Mouse (Mus musculus) ovary, adult 18-20 months (tissue): ENCODE data around the gene Nat10.

ENCODE experiments used
- DNase-seq: peaks from one replicate; pipeline ENCODE4 v3.0.0; 2022; ENCODE audit warnings: low spot score, mixed read lengths

The Nat10 gene

GRCm38 (mm10) chr2:103760906-103761716 lies at the start of gene Nat10:
Gene Nat10, minus strand, starts transcription at chr2:103761270.
- peak; percentile 96 for DNase-seq

DNA sequence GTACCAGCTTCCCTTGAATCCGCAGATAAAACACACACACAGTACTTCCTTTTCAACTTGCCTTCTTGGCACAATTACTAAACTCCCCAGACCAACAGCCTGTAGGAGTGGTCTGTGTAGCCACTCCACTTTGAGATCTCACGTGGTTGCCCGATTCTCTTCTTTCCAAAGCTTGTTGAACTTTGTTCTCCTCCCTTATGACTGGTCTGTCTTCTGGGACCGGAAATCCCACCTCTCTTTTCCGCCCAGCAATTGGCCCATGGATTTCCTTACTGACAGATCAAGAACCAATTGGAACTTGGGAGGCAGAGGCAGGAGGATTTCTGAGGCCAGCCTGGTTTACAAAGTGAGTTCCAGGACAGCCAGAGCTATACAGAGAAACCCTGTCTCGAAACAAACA lies 49.3 kb upstream of the Nat10 start:
- DNase-seq, result no peak

- no peak for DNase-seq
These were observed 47.4 kb upstream of the Nat10 start for GRCm38 (mm10) chr2:103808466-103808865.

DNA sequence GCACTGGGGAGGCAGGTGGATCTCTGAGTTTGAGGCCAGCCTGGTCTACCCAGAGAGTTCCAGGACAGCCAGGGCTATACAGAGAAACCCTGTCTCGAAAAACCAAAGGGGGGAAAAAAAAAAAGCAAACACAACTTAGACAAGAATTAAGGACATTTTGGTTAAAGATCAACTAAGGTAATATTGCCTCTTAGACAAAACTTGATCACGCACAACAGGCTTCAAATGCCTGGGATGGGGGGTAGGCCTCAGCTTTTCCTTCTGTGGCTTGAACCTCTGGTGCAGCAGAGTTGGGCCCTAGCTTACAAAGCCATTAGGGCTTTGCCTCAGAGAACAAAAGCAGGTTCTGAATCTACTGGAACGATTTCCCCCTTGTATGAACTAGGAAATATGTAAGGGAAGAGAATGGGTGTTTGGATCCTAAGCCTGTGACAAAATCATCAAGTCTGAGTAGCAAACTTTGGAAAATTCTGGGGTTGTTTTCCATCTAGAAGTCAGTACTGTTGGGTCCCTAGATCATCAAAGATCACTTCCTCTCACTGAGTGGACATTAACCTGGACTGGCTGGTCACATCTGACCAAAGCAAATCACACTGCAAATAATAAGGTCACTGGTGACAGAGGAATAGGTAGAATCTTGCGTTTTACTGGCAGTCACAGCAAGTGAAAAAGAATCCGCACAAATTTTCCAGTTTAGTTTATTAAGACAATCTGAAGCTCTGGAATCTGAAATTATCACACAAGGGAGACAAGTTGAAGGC lies 42.9 kb upstream of the Nat10 start:
- DNase-seq, result no peak

- no peak for DNase-seq
These were observed 41.4 kb upstream of the Nat10 start for GRCm38 (mm10) chr2:103802422-103802821.

DNA sequence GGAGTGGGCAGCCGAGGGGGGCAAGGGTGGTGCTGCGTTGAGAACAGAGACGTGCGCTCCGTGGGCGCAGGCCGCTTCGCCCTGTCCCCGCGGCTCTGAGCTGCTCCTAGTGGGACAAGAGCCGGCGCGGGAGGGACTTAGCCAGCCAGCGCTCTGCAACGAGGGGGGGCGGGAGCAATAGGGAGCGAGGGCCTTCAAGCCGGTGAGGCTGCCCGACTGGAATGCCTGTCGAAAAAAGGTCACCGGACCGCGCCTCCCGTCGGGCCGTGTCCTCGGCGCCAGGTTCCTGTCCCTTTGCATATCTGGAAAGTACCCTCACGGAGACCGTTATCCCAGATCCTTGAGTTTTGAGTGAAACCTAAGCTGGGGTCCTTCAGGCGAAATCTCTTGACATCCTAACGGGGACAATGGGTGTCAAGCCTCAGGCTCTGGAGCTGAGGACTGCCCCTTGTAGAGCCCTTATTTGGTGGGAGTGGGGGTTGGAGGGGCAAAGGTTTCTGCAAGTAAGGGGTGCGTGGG lies 36.5 kb upstream of the Nat10 start, which contains the start of gene Caprin1:
Caprin1 (minus strand) TSS at position 159 of the 519 bp plus-strand sequence.
- DNase-seq, result peak; percentile 90

- peak; percentile 75 for DNase-seq
These were observed 35.9 kb upstream of the Nat10 start for GRCm38 (mm10) chr2:103796861-103797466.

- peak; percentile 36 for DNase-seq
These were observed 35.3 kb upstream of the Nat10 start for GRCm38 (mm10) chr2:103796211-103796860.

- DNase-seq, result peak; percentile 73
These were observed 34.8 kb upstream of the Nat10 start for GRCm38 (mm10) chr2:103795843-103796210.

DNA sequence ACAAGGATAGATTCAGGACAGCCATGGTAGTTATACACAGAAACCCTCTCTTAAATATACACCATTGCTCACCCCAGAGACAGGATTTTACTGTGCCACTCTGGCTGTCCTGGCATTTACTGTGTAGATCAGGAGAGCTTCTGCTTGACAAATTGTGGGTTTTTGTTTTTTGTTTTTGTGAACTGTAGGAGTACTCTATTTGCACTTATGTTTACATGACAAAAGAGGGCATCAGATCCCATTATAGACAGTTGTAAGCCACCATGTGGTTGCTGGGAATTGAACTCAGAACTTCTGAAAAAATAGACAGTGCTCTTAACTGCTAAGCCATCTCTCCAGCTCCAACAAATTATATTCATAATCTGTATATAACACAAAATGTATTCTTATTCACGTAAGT lies 30.9 kb upstream of the Nat10 start:
- no peak for DNase-seq

- no peak for DNase-seq
These were observed 24.7 kb upstream of the Nat10 start for GRCm38 (mm10) chr2:103785735-103786134.

DNA sequence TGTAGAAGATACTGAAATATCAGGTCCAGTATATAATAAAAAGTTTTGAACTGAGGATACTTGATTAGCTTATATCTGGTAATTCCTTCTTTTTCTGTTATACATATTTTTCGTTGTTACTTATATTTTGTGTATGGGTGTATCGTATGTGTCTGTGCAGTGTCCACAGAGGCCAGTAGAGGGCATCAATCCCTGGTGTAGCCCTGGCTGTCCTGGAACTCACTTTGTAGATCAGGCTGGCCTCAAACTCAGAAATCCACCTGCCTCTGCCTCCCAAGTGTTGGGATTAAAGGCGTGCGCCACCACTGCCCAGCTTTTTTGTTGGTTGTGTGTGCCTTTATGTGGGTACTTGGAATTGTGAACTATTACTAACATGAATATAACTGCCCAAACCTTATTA lies 23.6 kb upstream of the Nat10 start:
- no peak for DNase-seq

GRCm38 (mm10) chr2:103762492-103762891 lies 1.4 kb upstream of the Nat10 start:
- DNase-seq, result no peak

DNA sequence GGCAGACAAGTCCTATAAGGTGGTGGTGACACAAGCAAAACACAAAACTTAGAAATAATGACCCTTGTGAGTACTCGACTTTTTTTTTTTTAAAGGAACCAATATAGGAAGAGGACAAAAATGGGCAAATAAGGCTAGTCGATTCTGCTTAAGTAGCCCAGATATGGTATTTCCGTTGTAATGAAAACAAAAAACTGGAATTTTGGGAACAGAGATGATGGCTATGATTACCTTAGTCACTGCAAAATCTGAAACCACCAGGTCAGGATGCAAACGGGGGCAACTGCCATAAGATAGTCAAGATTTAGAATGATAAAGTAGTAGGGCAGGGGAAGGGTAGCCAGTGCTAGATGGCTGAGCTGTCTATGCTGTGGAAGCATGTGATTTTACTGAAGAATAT lies 923 bp upstream of the Nat10 start:
- no peak for DNase-seq

DNA sequence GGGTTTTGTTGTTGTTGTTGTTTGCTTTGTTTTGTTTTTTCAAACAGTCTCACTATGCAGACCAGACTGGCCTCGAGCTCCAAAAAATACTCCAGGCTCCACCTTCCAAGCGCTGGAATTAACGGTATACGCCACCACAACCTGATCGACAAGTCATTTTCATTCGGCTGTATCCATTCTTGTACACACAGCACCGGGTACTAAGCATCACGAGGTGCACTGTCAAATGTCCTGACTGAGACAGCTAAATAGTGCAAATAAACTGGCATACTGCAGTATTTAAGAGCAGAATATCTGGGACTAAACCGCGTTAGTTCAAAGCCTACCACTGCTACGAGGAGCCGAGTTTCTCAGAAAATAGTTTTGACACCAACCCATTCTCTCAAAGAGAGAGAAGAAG lies 649 bp downstream of the Nat10 start:
- DNase-seq, result no peak

DNA sequence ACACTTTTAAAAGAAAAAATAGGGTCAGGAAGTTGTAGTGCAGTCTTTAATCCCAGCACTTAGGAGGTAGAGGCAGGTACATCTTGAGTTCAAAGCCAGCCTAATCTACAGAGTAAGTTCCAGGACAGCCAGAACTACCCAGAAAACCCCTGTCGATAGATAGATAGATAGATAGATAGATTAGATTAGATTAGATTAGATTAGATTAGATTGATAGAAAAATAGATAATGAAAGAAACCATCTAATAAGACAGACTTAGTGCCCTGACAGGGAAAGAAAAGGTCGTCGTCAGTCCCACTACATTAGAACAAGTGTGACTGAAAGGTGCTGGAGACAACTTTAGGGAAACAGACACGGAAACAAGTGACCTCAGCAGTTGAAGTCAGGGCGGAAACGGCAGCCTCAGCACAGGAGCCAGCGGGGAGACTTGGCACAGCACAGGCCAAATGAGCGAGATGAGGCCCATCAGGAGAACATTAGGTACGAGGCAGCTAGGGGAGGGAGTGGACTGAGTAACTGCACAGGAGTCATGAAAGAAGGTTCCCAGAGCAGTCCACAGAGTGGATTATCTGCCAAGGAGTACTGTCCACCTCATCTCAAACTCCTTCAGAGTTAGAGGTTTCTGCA lies 5.5 kb downstream of the Nat10 start:
- DNase-seq, result no peak

DNA sequence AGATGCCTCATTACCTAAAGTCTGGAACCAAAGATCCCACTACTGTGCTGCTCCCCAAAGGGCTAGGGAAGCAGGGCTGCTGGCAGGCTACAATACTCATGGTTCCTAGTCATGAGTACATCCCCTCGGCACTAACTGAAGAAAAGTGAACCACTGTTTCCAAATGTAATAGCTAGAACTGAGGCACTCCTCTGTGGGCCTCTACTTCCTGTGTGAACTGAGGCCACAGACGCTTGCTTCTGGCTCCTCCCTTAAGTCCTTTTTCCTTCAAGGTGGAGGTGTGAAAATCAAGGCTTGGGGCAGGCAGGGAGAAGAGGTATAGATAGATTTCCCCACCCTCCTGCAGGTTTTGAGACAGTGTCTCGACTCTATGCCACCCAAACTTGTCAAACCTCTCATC lies 6.5 kb downstream of the Nat10 start:
- no peak for DNase-seq

DNA sequence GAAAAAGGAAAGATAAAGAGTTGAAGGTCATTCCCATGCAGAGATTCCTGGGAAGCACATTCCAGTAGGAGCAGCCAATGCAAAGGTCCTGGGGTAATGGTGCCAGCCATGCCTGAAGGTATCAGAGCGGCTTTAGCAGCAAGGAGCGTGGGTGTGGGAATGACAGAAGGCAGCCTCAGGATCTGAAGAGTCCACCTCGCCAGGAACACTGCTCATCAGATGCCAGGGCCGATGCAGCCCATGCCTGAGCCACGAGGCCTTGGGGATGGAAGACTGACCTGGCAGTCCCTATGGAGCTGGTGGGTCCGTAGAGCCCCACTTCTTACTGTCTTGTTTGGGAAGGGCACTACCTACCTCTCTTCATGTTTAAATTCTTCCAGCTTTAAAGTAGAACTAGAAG lies 9.3 kb downstream of the Nat10 start:
- no peak for DNase-seq

GRCm38 (mm10) chr2:103749091-103749490 lies 12.0 kb downstream of the Nat10 start:
- no peak for DNase-seq

GRCm38 (mm10) chr2:103747891-103748290 lies 13.2 kb downstream of the Nat10 start:
- no peak for DNase-seq

DNA sequence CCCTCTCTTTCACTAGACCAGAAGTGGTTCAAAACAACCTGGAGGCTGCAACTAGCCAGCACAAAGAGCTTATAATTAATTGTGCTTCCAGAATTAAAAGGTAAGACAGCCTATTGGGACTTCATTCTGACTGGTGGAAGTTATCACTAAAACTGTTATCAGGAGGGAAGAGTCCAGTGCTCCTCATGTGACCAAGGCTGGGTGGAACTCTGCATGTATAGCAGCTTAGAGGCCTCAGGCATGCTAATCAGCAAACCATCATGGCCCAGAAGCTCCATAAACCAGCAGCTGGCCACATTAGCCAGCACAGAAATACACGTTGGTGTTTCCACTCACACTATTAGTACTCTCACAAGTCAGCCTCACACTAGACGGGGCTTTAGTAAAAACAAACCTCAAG lies 14.3 kb downstream of the Nat10 start:
- no peak for DNase-seq

GRCm38 (mm10) chr2:103746096-103746495 lies 15.0 kb downstream of the Nat10 start:
- no peak for DNase-seq
